Mouse (Mus musculus) neural tube, embryonic 15.5 days (tissue): Measurements from ENCODE around the gene Ceacam19. TPM values are rescaled to one million over a fixed set of nuclear protein-coding genes. Genes with fewer than 3 reads are reported as not detected.
A peak's percentile ranks its signal among the peaks of the same experiment; 100 is the strongest.

Experiments used
- ATAC-seq: fragments of 200-750 bp; cut with Nextera tagmentation; 2 replicates; pipeline ENCODE4 v1.8.0; 2017; ENCODE audit warnings: mild to moderate bottlenecking, moderate TSS enrichment, moderate library complexity; ENCODE audit not compliant: low FRiP score
- H3K27ac ChIP-seq: fragments of 300-500 bp; sonication (generic); replicated peaks from 2 replicates; pipeline ENCODE4 v1.5.1; 2015; ENCODE audit warnings: mild to moderate bottlenecking, inconsistent platforms
- H3K27me3 ChIP-seq: fragments of 300-500 bp; sonication (generic); replicated peaks from 2 replicates; pipeline ENCODE4 v1.6.1; 2015; ENCODE audit warnings: inconsistent platforms
- H3K36me3 ChIP-seq: fragments of 300-500 bp; sonication (generic); 2 replicates; pipeline ENCODE4 v1.6.1; 2015; ENCODE audit warnings: inconsistent platforms
- H3K4me1 ChIP-seq: fragments of 300-500 bp; sonication (generic); 2 replicates; pipeline ENCODE4 v1.6.1; 2015; ENCODE audit warnings: inconsistent platforms
- H3K4me2 ChIP-seq: fragments of 300-500 bp; sonication (generic); 2 replicates; pipeline ENCODE4 v1.6.1; 2015; ENCODE audit warnings: inconsistent platforms, mild to moderate bottlenecking, moderate library complexity
- H3K4me3 ChIP-seq: fragments of 300-500 bp; sonication (generic); replicated peaks from 2 replicates; pipeline ENCODE4 v1.5.1; 2015; ENCODE audit warnings: mild to moderate bottlenecking, inconsistent platforms
- H3K9ac ChIP-seq: fragments of 300-500 bp; sonication (generic); replicated peaks from 2 replicates; pipeline ENCODE4 v1.6.1; 2015; ENCODE audit warnings: mild to moderate bottlenecking, inconsistent platforms
- H3K9me3 ChIP-seq: fragments of 300-500 bp; sonication (generic); replicated peaks from 2 replicates; pipeline ENCODE4 v1.6.1; 2016; ENCODE audit warnings: inconsistent platforms
- WGBS: fragments of 180-500 bp; shearing (Covaris S2); methylation state at CpG from one replicate; pipeline ENCODE4 v1.1.7; 2015; ENCODE audit warnings: mixed read lengths; 5-methylcytosine and 5-hydroxymethylcytosine counted together
- polyA plus RNA-seq: library from polyadenylated mRNA; unstranded; fragments of >200 nt; fragmentation: Nextera tagmentation; extraction: Ambion mirVana; gene quantifications from 2 replicates; pipeline ENCODE4 v1.2.1, GENCODE M21; 2015

Ceacam19 gene
- polyA plus RNA-seq, 1 experiment from 2014 or later = not detected

GRCm38 (mm10) chr7:19923354-19923753, 35.6 kb upstream of the Ceacam19 start:
- Histone ChIP-seq H3K9me3 (no peaks in the 10 kb centered on the region), H3K27ac (no peak overlapping the region), H3K9ac (no peak overlapping the region), H3K27me3 (no peaks in the 10 kb centered on the region), H3K4me3 (no peak overlapping the region), H3K4me2 (no peak overlapping the region), H3K36me3 (no peaks in the 10 kb centered on the region), H3K4me1 (peaks cover 18% of the 10 kb centered on the region)
- ATAC-seq = no peak
- 40% methylated on average over 2 of the region's 2 CpGs for WGBS

- peak within 1 kb of the TSS; percentile 69 for H3K4me2 ChIP-seq
- peak within 1 kb of the TSS; percentile 91 for H3K9ac ChIP-seq
- peak; percentile 89 for ATAC-seq
- WGBS = under 1% methylated on average over 58 of the region's 60 CpGs
- H3K4me1 ChIP-seq = peaks cover 18% of the 10 kb centered on the region
- H3K9me3 ChIP-seq = no peaks in the 10 kb centered on the region
- peak within 1 kb of the TSS; percentile 77 for H3K4me3 ChIP-seq
- peak within 1 kb of the TSS; percentile 91 for H3K27ac ChIP-seq
- peaks cover 13% of the 10 kb centered on the region for H3K36me3 ChIP-seq
- no peaks in the 10 kb centered on the region for H3K27me3 ChIP-seq
Observed at GRCm38 (mm10) chr7:19920506-19921261, 32.9 kb upstream of the Ceacam19 start, which contains the start of gene Pvr. TSS of gene Pvr (minus strand) at chr7:19921160.

- Histone ChIP-seq H3K36me3 (peaks cover 14% of the 10 kb centered on the region), H3K4me2 (peak overlapping the region; percentile 69), H3K9me3 (no peaks in the 10 kb centered on the region), H3K27ac (peak overlapping the region; percentile 91), H3K4me3 (peak overlapping the region; percentile 77), H3K4me1 (peaks cover 18% of the 10 kb centered on the region), H3K27me3 (no peaks in the 10 kb centered on the region), H3K9ac (peak overlapping the region; percentile 91)
- peak; percentile 50 for ATAC-seq
- WGBS = 30% methylated on average over 4 of the region's 4 CpGs
Observed at GRCm38 (mm10) chr7:19920166-19920505, 32.4 kb upstream of the Ceacam19 start.

- Histone ChIP-seq H3K36me3 (peaks cover 16% of the 10 kb centered on the region), H3K9me3 (no peaks in the 10 kb centered on the region), H3K4me1 (no peaks in the 10 kb centered on the region), H3K4me3 (no peak overlapping the region), H3K9ac (no peak overlapping the region), H3K27me3 (no peaks in the 10 kb centered on the region), H3K27ac (no peak overlapping the region), H3K4me2 (no peak overlapping the region)
- no peak for ATAC-seq
- WGBS = 95% methylated on average over 7 of the region's 7 CpGs
Observed at GRCm38 (mm10) chr7:19914558-19914957, 26.8 kb upstream of the Ceacam19 start.

GRCm38 (mm10) chr7:19911695-19912524, 24.1 kb upstream of the Ceacam19 start:
- ATAC-seq = no peak
- H3K9me3 ChIP-seq = no peaks in the 10 kb centered on the region
- WGBS = 85% methylated on average over 23 of the region's 23 CpGs
- no peak overlapping the region for H3K4me3 ChIP-seq
- no peak overlapping the region for H3K27ac ChIP-seq
- H3K4me2 ChIP-seq = no peak overlapping the region
- no peaks in the 10 kb centered on the region for H3K27me3 ChIP-seq
- H3K9ac ChIP-seq = no peak overlapping the region
- H3K4me1 ChIP-seq = no peaks in the 10 kb centered on the region
- H3K36me3 ChIP-seq = peaks cover 33% of the 10 kb centered on the region

GRCm38 (mm10) chr7:19911292-19911658, 23.5 kb upstream of the Ceacam19 start:
- H3K27me3 ChIP-seq = no peaks in the 10 kb centered on the region
- H3K4me2 ChIP-seq = no peak overlapping the region
- H3K27ac ChIP-seq = no peak overlapping the region
- H3K9ac ChIP-seq = no peak overlapping the region
- peaks cover 32% of the 10 kb centered on the region for H3K36me3 ChIP-seq
- 0 out of 2 replicates have a peak, but pooled peaks cover 4% of the 10 kb centered on the region for H3K9me3 ChIP-seq
- 93% methylated on average over 6 of the region's 6 CpGs for WGBS
- ATAC-seq = no peak
- no peaks in the 10 kb centered on the region for H3K4me1 ChIP-seq
- no peak overlapping the region for H3K4me3 ChIP-seq

GRCm38 (mm10) chr7:19910421-19911291, 22.9 kb upstream of the Ceacam19 start:
- 51% methylated on average over 21 of the region's 21 CpGs for WGBS
- no peak overlapping the region for H3K9ac ChIP-seq
- H3K4me3 ChIP-seq = no peak overlapping the region
- peak; percentile 78 for ATAC-seq
- no peak overlapping the region for H3K27ac ChIP-seq
- 0 out of 2 replicates have a peak, but pooled peaks cover 4% of the 10 kb centered on the region for H3K9me3 ChIP-seq
- peaks cover 30% of the 10 kb centered on the region for H3K36me3 ChIP-seq
- H3K4me2 ChIP-seq = no peak overlapping the region
- no peaks in the 10 kb centered on the region for H3K4me1 ChIP-seq
- H3K27me3 ChIP-seq = no peaks in the 10 kb centered on the region

GRCm38 (mm10) chr7:19889881-19890280, 2.1 kb upstream of the Ceacam19 start:
- H3K4me1 ChIP-seq = no peaks in the 10 kb centered on the region
- no peak for ATAC-seq
- 51% methylated on average over 8 of the region's 8 CpGs for WGBS

GRCm38 (mm10) chr7:19880754-19881153, 7.0 kb downstream of the Ceacam19 start:
- Histone ChIP-seq H3K27me3 (no peaks in the 10 kb centered on the region), H3K36me3 (no peaks in the 10 kb centered on the region), H3K4me1 (no peaks in the 10 kb centered on the region), H3K9me3 (no peaks in the 10 kb centered on the region), H3K27ac (no peak overlapping the region), H3K4me3 (no peak overlapping the region), H3K9ac (no peak overlapping the region), H3K4me2 (no peak overlapping the region)
- ATAC-seq = no peak
- WGBS = 83% methylated on average over 8 of the region's 8 CpGs

More at GRCm38 (mm10) chr7:19889881-19890280, 2.1 kb upstream of the Ceacam19 start:
- Histone ChIP-seq H3K9me3 (no peaks in the 10 kb centered on the region), H3K4me2 (no peak overlapping the region), H3K4me3 (no peak overlapping the region), H3K27me3 (no peaks in the 10 kb centered on the region), H3K36me3 (no peaks in the 10 kb centered on the region), H3K9ac (no peak overlapping the region), H3K27ac (no peak overlapping the region)

- no peaks in the 10 kb centered on the region for H3K27me3 ChIP-seq
- no peaks in the 10 kb centered on the region for H3K9me3 ChIP-seq
- no peaks in the 10 kb centered on the region for H3K4me1 ChIP-seq
- no peak overlapping the region for H3K4me2 ChIP-seq
- no peak overlapping the region for H3K4me3 ChIP-seq
- H3K36me3 ChIP-seq = no peaks in the 10 kb centered on the region
- no peak overlapping the region for H3K9ac ChIP-seq
- H3K27ac ChIP-seq = no peak overlapping the region
- WGBS = 65% methylated on average over 14 of the region's 14 CpGs
- ATAC-seq = peak; percentile 28; the same call in 1 of the 2 replicates
Observed at GRCm38 (mm10) chr7:19876781-19877425, 10.9 kb downstream of the Ceacam19 start.
